Mouse (Mus musculus) thymus, postnatal 10 days (tissue): ENCODE measurements around the gene C1qtnf6.

Source experiments
- DNase-seq, 2 experiments: peaks; one replicate each; pipeline ENCODE4 v3.0.0; 2021; ENCODE audit warnings: low spot score in 2 of 2

The C1qtnf6 gene

GRCm38 (mm10) chr15:78546060-78546459 lies 14.8 kb upstream of the C1qtnf6 start:
- DNase-seq = no peak

- no peak for DNase-seq
These were observed 13.4 kb upstream of the C1qtnf6 start, which contains the start of gene Sstr3 for GRCm38 (mm10) chr15:78544561-78545001. Gene Sstr3 (minus strand): TSS chr15:78544685.

- no peak for DNase-seq
These were observed 12.8 kb upstream of the C1qtnf6 start for GRCm38 (mm10) chr15:78544041-78544440.

- DNase-seq = no peak
These were observed 11.6 kb upstream of the C1qtnf6 start for GRCm38 (mm10) chr15:78542767-78543303.

- no peak for DNase-seq
These were observed 11.0 kb upstream of the C1qtnf6 start for GRCm38 (mm10) chr15:78542098-78542766.

GRCm38 (mm10) chr15:78541606-78542005 lies 10.4 kb upstream of the C1qtnf6 start:
- DNase-seq = no peak

GRCm38 (mm10) chr15:78541036-78541435 lies 9.8 kb upstream of the C1qtnf6 start:
- DNase-seq = no peak

GRCm38 (mm10) chr15:78535723-78536421 lies 4.7 kb upstream of the C1qtnf6 start:
- no peak for DNase-seq

- DNase-seq = no peak
These were observed 2.2 kb upstream of the C1qtnf6 start for GRCm38 (mm10) chr15:78533346-78533835.

GRCm38 (mm10) chr15:78532566-78533345 lies 1.5 kb upstream of the C1qtnf6 start:
- DNase-seq = no peak

GRCm38 (mm10) chr15:78531901-78532469 lies 769 bp upstream of the C1qtnf6 start:
- peak; percentile 89 to 96 for DNase-seq

GRCm38 (mm10) chr15:78531451-78531720 lies 170 bp upstream of the C1qtnf6 start:
- no peak for DNase-seq

- DNase-seq = no peak
These were observed 1.1 kb downstream of the C1qtnf6 start for GRCm38 (mm10) chr15:78530141-78530540.

- no peak for DNase-seq
These were observed 1.7 kb downstream of the C1qtnf6 start for GRCm38 (mm10) chr15:78529428-78529990.

GRCm38 (mm10) chr15:78528726-78529411 lies 2.3 kb downstream of the C1qtnf6 start:
- no peak for DNase-seq

GRCm38 (mm10) chr15:78527973-78528372 lies 3.2 kb downstream of the C1qtnf6 start:
- DNase-seq = peak in 1 of 2 experiments; percentile 29

GRCm38 (mm10) chr15:78524163-78524562 lies 7.1 kb downstream of the C1qtnf6 start:
- no peak for DNase-seq

- no peak for DNase-seq
These were observed 9.3 kb downstream of the C1qtnf6 start for GRCm38 (mm10) chr15:78521892-78522291.

- no peak for DNase-seq
These were observed 9.9 kb downstream of the C1qtnf6 start for GRCm38 (mm10) chr15:78521331-78521730.

- DNase-seq = no peak
These were observed 11.0 kb downstream of the C1qtnf6 start for GRCm38 (mm10) chr15:78520112-78520715.
